Mouse (Mus musculus) myocyte (in vitro differentiated cells): ENCODE measurements around the gene Hrct1.

Experiments
- POLR2A ChIP-seq: IDR thresholded peaks from one replicate; pipeline ENCODE4 v1.6.1; 2011; ENCODE audit warnings: low read depth, mild to moderate bottlenecking, control low read depth, moderate library complexity; ENCODE audit not compliant: insufficient read length
- USF1 ChIP-seq: IDR thresholded peaks from one replicate; pipeline ENCODE4 v1.6.1; 2011; ENCODE audit warnings: low read depth, mild to moderate bottlenecking, control low read depth, moderate library complexity

GRCm38 (mm10) chr4:43769374-43769773, 42.4 kb downstream of the Hrct1 start:
- no peak for TF ChIP-seq USF1
- no peak for TF ChIP-seq POLR2A
